Mouse (Mus musculus) intestine, postnatal 0 days (tissue): Measurements from ENCODE around the gene Tsks. TPM values are rescaled to one million over a fixed set of nuclear protein-coding genes. Genes with fewer than 3 reads are reported as not detected.
A peak's percentile ranks its signal among the peaks of the same experiment; 100 is the strongest.

ENCODE experiments used
- ATAC-seq: fragments of 200-750 bp; cut with Nextera tagmentation; 2 replicates; pipeline ENCODE4 v1.8.0; 2017; ENCODE audit warnings: mild to moderate bottlenecking, moderate TSS enrichment, moderate library complexity
- H3K27ac ChIP-seq: fragments of 300-500 bp; sonication (generic); 2 replicates; pipeline ENCODE4 v1.5.1; 2014; ENCODE audit warnings: mild to moderate bottlenecking, low read depth, low read length, moderate library complexity
- H3K27me3 ChIP-seq: fragments of 300-500 bp; sonication (generic); replicated peaks from 2 replicates; pipeline ENCODE4 v1.6.1; 2014; ENCODE audit warnings: low read length, mixed read lengths; ENCODE audit not compliant: control insufficient read depth, insufficient read depth
- H3K36me3 ChIP-seq: fragments of 300-500 bp; sonication (generic); 2 replicates; pipeline ENCODE4 v1.6.1; 2014; ENCODE audit warnings: mild to moderate bottlenecking, moderate library complexity; ENCODE audit not compliant: control insufficient read depth, insufficient read depth
- H3K4me1 ChIP-seq: fragments of 300-500 bp; sonication (generic); replicated peaks from 2 replicates; pipeline ENCODE4 v1.6.1; 2014; ENCODE audit warnings: antibody characterized with exemption, low read length, mixed read lengths; ENCODE audit not compliant: control insufficient read depth, insufficient read depth
- H3K4me2 ChIP-seq: fragments of 300-500 bp; sonication (generic); replicated peaks from 2 replicates; pipeline ENCODE4 v1.6.1; 2014; ENCODE audit warnings: low read depth, mild to moderate bottlenecking, moderate library complexity
- H3K4me3 ChIP-seq: fragments of 300-500 bp; sonication (generic); 2 replicates; pipeline ENCODE4 v1.5.1; 2014; ENCODE audit warnings: low read depth, low read length
- H3K9ac ChIP-seq: fragments of 300-500 bp; sonication (generic); 2 replicates; pipeline ENCODE4 v1.6.1; 2014; ENCODE audit warnings: mild to moderate bottlenecking, low read depth, low read length
- H3K9me3 ChIP-seq: fragments of 300-500 bp; sonication (generic); 2 replicates; pipeline ENCODE4 v1.6.1; 2016; ENCODE audit warnings: mixed run types; ENCODE audit not compliant: control insufficient read depth
- CTCF ChIP-seq: sonication (generic); IDR thresholded peaks from 2 replicates; pipeline ENCODE4 v1.5.1; 2016; ENCODE audit warnings: low read depth, mild to moderate bottlenecking, control low read depth, antibody characterized with exemption, moderate library complexity
- WGBS: fragments of 180-500 bp; shearing (Covaris S2); extraction: QIAGEN DNeasy Blood & Tissue Kit; methylation state at CpG from one replicate; pipeline ENCODE4 v1.1.7; 2014; 5-methylcytosine and 5-hydroxymethylcytosine counted together
- polyA plus RNA-seq: library from polyadenylated mRNA; unstranded; fragments of >200 nt; fragmentation: Nextera tagmentation; extraction: Ambion mirVana; gene quantifications from 2 replicates; pipeline ENCODE4 v1.2.1, GENCODE M21; 2015

Tsks gene
- polyA plus RNA-seq, 1 experiment from 2014 or later: 0.13 TPM

GRCm38 (mm10) chr7:44965975-44966374, 23.0 kb downstream of the Tsks start:
- no peak for ATAC-seq
- 70% methylated on average over 7 of the region's 7 CpGs for WGBS

GRCm38 (mm10) chr7:44966638-44967037, 23.6 kb downstream of the Tsks start:
- H3K4me1 ChIP-seq: peaks cover 4% of the 10 kb centered on the region; the same call in 1 of the 2 replicates
- WGBS: 63% methylated on average over 15 of the region's 15 CpGs
- no peak overlapping the region for H3K27ac ChIP-seq
- H3K36me3 ChIP-seq: peaks cover 7% of the 10 kb centered on the region; the same call in 1 of the 2 replicates
- no peak overlapping the region for H3K4me2 ChIP-seq
- H3K27me3 ChIP-seq: no peaks in the 10 kb centered on the region
- no peaks in the 10 kb centered on the region for H3K9me3 ChIP-seq
- no peak for ATAC-seq
- H3K4me3 ChIP-seq: no peak overlapping the region
- no peak overlapping the region for H3K9ac ChIP-seq
- peak; percentile 40 for TF ChIP-seq CTCF

More at GRCm38 (mm10) chr7:44965975-44966374, 23.0 kb downstream of the Tsks start:
- Histone ChIP-seq H3K9ac (no peak overlapping the region), H3K36me3 (peaks cover 7% of the 10 kb centered on the region; the same call in 1 of the 2 replicates), H3K4me2 (no peak overlapping the region), H3K27ac (no peak overlapping the region), H3K4me3 (no peak overlapping the region), H3K9me3 (no peaks in the 10 kb centered on the region), H3K27me3 (no peaks in the 10 kb centered on the region), H3K4me1 (peaks cover 3% of the 10 kb centered on the region; the same call in 1 of the 2 replicates)
- TF ChIP-seq CTCF: peak; percentile 48

DNA sequence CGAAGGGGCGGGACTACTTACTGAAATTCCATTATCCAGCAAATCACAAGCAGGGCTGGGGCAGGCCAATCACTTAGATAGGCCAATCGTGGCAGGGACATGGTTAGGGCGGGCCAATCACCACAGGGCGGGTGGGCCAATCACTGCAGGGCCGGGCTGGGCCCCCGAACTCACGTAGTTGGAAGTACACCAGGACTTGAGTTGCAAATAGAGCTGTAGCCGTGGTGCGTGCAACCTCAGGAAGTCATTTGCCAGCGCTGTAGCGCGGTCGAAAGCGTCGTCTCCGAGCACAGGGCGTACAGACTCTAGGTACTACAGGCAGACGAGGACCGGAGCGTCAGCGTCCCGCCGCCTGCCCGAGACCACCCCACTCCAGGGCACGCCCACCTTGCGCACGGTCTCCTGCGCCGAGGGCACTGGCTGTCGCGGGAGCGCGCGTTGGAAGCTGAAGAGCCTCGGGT, 27.3 kb downstream of the Tsks start:
- peaks cover 4% of the 10 kb centered on the region; the same call in 1 of the 2 replicates for H3K4me1 ChIP-seq
- peak overlapping the region; percentile 48 for H3K4me3 ChIP-seq
- under 1% methylated on average over 36 of the region's 36 CpGs for WGBS
- peak overlapping the region; percentile 96 for H3K4me2 ChIP-seq
- peaks cover under 1% of the 10 kb centered on the region; the same call in 1 of the 2 replicates for H3K36me3 ChIP-seq
- H3K27me3 ChIP-seq: no peaks in the 10 kb centered on the region
- TF ChIP-seq CTCF: no peak
- peak overlapping the region; percentile 11; the same call in 1 of the 2 replicates for H3K27ac ChIP-seq
- H3K9me3 ChIP-seq: no peaks in the 10 kb centered on the region
- peak; percentile 91 for ATAC-seq
- H3K9ac ChIP-seq: peak overlapping the region; percentile 37; the same call in 1 of the 2 replicates

GRCm38 (mm10) chr7:44971142-44971541, 28.1 kb downstream of the Tsks start:
- Histone ChIP-seq H3K4me2 (peak overlapping the region; percentile 96), H3K9me3 (no peaks in the 10 kb centered on the region), H3K27ac (no peak overlapping the region), H3K27me3 (no peaks in the 10 kb centered on the region), H3K9ac (no peak overlapping the region), H3K4me1 (peaks cover 4% of the 10 kb centered on the region; the same call in 1 of the 2 replicates), H3K4me3 (no peak overlapping the region), H3K36me3 (peaks cover 5% of the 10 kb centered on the region; the same call in 1 of the 2 replicates)
- WGBS: 56% methylated on average over 7 of the region's 7 CpGs
- ATAC-seq: no peak
- no peak for TF ChIP-seq CTCF

DNA sequence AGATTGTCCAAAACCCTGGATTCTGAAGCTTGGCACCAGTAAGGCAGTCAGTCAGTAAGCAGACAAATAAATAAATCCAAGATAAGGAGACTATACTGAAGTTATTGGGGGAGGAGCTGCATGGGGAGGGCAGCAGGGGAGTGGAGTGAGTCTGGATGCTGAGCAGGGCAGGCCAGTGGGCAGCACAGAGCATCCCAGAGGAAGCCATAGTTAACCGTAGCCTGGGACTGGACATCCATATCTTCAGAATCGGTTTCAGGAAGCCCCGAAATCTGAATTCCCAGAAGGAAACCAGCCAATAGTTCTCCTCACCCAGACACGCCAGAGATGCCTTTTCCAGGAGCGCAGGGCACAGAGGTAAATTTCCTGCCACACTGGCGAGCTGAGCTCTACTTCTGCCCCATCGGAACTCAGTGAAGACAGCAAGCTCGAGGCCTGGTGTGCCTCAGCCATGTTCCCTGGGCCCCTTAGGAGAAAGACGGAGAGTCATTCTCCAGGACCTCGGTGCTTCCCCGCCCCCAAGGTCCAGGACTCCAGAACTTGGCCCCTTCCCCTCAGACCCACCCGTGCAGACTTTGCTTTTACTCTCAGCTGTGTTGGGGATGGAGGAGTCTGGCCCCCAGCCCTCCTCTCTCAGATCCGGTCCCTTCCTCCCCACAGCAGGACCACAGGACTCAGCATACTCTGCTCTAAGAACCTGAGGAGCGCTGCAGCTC, 30.6 kb downstream of the Tsks start:
- Histone ChIP-seq H3K4me2 (peak overlapping the region; percentile 63), H3K4me1 (peaks cover 4% of the 10 kb centered on the region; the same call in 1 of the 2 replicates), H3K27me3 (no peaks in the 10 kb centered on the region), H3K4me3 (peak overlapping the region; percentile 42), H3K36me3 (peaks cover 30% of the 10 kb centered on the region), H3K9me3 (no peaks in the 10 kb centered on the region), H3K27ac (no peak overlapping the region), H3K9ac (no peak overlapping the region)
- TF ChIP-seq CTCF: no peak
- no peak for ATAC-seq
- WGBS: 48% methylated on average over 14 of the region's 14 CpGs

DNA sequence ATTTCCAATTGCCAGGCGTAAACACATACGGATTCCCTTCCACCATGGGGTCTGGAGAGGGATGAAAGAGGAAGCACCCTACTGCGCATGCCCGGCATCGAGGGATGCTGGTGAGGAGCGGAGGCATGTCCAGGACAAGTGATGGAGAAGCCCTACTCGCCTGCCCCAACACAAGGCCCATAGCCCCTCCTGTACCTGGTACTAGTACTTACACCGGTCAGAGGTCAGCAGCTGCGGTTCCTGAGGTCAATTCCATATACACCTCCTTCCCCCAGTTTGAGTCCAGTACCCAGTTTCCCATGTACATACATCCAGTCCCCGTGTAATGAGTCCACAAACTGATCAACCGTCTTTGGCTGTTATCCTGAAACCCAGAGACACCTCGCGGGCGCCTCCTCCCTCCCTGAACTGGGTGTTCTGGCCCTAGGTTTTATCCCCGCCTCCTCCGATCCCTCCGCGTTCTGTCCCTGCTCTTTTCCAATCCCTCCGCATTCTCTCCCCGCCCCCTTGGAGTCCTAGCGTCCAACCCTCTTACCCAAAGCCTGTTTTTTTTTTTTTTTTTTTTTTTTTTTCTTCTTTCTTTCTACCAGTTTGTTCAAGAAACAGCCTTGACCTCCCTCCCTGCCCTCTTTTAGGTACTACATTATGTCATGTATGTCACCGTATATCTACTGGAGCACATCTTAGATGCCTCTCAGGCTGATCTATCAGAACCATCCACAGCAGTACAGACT, 31.5 kb downstream of the Tsks start, which contains the start of gene Cpt1c:
TSS of gene Cpt1c (minus strand) at position 469 of the 734 bp plus-strand sequence.
- Histone ChIP-seq H3K9me3 (no peaks in the 10 kb centered on the region), H3K27me3 (no peaks in the 10 kb centered on the region), H3K4me3 (peak within 1 kb of the TSS; percentile 42), H3K9ac (0 out of 2 replicates have a peak within 1 kb of the TSS, but pooled peaks have one; percentile 26), H3K27ac (no peak within 1 kb of the TSS), H3K36me3 (peaks cover 40% of the 10 kb centered on the region), H3K4me1 (peaks cover 4% of the 10 kb centered on the region; the same call in 1 of the 2 replicates), H3K4me2 (peak within 1 kb of the TSS; percentile 63)
- 4% methylated on average over 22 of the region's 22 CpGs for WGBS
- ATAC-seq: no peak
- TF ChIP-seq CTCF: peak; percentile 15; the same call in 1 of the 2 replicates
